Mouse (Mus musculus): ENCODE measurements at regions not wholly inside any gene's neighbourhood (a gene's known extent, or its start where the extent isn't known, plus 50 kb on each side); places are given as distances from the start of the nearest gene placed in this dataset.
A peak's percentile ranks its signal among the peaks of the same experiment; 100 is the strongest.

DNA sequence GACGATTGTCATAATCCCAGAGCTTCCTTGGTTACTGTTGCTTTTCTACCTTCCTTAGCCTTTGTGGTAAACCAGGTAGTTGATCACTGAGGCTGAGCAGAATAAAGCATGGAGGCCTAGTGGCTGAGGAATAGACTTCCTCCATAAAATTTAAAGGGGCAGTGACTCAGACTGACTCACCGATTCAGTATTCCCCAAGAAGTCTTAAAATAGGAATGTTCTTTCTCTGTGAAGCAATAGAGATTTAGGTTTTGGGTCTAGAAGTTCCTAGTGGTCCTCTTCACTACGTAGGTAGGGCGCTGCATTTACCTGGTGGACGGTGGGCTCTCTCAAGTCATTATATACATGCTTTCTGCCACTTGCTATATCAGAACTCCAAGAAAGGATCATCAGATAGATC, 416.1 kb upstream of the Slc30a5 start:
- whole genome bisulfite sequencing, result 93% methylated on average over 5 of the region's 5 CpGs
- Histone ChIP-seq H3K9me3 (no peaks in the 10 kb centered on the region), H3K36me3 (no peaks in the 10 kb centered on the region), H3K4me1 (replicated peaks) (no peaks in the 10 kb centered on the region), H3K27ac (replicated peaks) (no peak overlapping the region), H3K4me3 (no peak overlapping the region), H3K9ac (no peak overlapping the region), H3K4me2 (no peak overlapping the region), H3K27me3 (no peaks in the 10 kb centered on the region)
- ATAC-seq (ENCODE audit: low FRiP score, low read depth), result no peak

DNA sequence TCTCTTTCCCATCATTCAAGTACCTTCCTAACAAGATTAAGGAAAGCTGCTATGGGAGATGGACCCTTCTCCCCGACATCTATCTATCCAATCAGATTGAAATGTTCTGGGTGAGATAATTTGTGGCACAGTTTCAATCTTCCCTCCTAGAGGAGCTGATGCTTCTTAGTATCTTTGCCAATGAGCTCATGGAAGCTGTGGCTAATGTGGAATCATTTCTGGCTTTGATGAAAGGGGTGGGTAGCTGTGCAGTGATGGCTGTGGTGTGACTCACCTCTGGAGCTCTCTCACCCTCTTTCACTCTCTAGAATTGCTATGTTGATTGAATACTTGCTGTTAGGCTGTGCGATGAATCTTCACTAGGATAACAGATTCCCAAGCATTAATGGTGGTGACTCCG, 411.1 kb upstream of the Slc30a5 start:
- Histone ChIP-seq H3K9ac (no peak overlapping the region), H3K27ac (replicated peaks) (no peak overlapping the region), H3K4me1 (replicated peaks) (no peaks in the 10 kb centered on the region), H3K36me3 (no peaks in the 10 kb centered on the region), H3K4me2 (no peak overlapping the region), H3K27me3 (no peaks in the 10 kb centered on the region), H3K9me3 (no peaks in the 10 kb centered on the region), H3K4me3 (no peak overlapping the region)
- 92% methylated on average over 3 of the region's 3 CpGs for WGBS
- ATAC-seq (ENCODE audit: low FRiP score, low read depth), result no peak

DNA sequence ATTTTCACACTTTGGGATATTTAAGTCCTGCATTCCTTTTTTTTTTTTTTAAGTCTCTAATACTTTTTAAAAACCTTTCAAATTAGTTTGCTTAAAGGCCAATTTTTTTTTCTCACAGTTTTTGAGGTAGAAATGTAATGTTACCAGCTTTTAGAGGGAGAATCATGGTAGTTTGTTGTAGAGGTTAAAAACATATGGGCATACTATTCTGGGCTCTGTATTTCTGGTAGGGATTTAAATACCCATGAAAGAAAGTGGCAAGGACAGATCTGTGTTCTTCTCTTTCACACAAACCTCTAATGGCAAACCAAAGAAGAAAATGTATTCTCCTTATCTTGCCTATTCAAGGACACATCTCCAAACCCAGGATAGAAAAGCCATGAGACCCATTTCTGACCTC, 405.6 kb upstream of the Slc30a5 start:
- H3K4me2 ChIP-seq, result no peak overlapping the region
- no peaks in the 10 kb centered on the region for H3K36me3 ChIP-seq
- no peaks in the 10 kb centered on the region for H3K9me3 ChIP-seq
- no peak overlapping the region for H3K27ac ChIP-seq (replicated peaks)
- no peak overlapping the region for H3K9ac ChIP-seq
- ATAC-seq (ENCODE audit: low FRiP score, low read depth), result no peak
- H3K4me1 ChIP-seq (replicated peaks), result peaks cover 9% of the 10 kb centered on the region
- no peaks in the 10 kb centered on the region for H3K27me3 ChIP-seq
- no peak overlapping the region for H3K4me3 ChIP-seq

DNA sequence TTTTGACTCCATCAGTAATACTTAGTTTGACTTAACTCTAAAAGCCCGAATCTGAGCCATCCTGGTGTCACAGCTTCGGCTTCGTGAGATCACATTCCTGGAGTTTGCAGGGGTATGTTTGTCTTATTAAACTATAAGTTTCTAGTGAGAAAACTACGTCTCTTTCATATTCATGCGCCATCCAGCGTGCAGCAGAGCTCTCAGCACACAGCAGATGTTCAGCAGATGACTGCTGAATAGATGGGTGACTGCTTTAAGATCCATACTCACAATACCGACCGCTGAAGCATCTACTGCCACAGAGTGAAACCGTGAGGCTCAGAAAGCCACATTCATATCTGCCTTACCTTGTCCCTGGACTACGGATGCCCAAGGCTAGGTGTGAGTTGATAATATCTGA, 403.8 kb upstream of the Slc30a5 start:
- Histone ChIP-seq H3K4me2 (no peak overlapping the region), H3K36me3 (no peaks in the 10 kb centered on the region), H3K9ac (no peak overlapping the region), H3K4me1 (replicated peaks) (peaks cover 25% of the 10 kb centered on the region), H3K27ac (replicated peaks) (no peak overlapping the region), H3K9me3 (no peaks in the 10 kb centered on the region), H3K4me3 (no peak overlapping the region), H3K27me3 (no peaks in the 10 kb centered on the region)
- 66% methylated on average over 10 of the region's 10 CpGs for WGBS
- no peak for ATAC-seq (ENCODE audit: low FRiP score, low read depth)

DNA sequence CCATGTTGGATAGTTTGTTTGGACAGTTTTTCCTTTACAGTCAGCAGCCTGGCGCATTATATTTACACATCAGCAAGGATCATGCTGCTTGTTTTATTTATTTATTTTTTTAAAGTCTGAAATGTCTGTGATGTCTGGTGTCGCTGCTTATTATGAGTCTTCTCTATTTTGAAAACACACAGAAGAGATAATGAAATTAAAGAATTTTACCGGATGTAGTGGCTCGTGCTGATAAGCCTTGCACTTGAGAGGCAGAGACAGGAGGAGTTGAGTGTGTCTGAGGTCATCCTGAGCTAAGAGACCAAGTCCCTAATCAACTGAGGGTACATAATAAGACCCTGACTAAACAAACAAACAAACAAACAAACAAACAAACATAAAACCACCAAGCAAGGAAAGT, 402.6 kb upstream of the Slc30a5 start:
- Histone ChIP-seq H3K4me3 (no peak overlapping the region), H3K9me3 (no peaks in the 10 kb centered on the region), H3K27me3 (no peaks in the 10 kb centered on the region), H3K27ac (replicated peaks) (no peak overlapping the region), H3K36me3 (no peaks in the 10 kb centered on the region), H3K4me1 (replicated peaks) (peaks cover 25% of the 10 kb centered on the region), H3K4me2 (no peak overlapping the region), H3K9ac (no peak overlapping the region)
- ATAC-seq (ENCODE audit: low FRiP score, low read depth), result no peak
- 91% methylated on average over 4 of the region's 4 CpGs for WGBS

DNA sequence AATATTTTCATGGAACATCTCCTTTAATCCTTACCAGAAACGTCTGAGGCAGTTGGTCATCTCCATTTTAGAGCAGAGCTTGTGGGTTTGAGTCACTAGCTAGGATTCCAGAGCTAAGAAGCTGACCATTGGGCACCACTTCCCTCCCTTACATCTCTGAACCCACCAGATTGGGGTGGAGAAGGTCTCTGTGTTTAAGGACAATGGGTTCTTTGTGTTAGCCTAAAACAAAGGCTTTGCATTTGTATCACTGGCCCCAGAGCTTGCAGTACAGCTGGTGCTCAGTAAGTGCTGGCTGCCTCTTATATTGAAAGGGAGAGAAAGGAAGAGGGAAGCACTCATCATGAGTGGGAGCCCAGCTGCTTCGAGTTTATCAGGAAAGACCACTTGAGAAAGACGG, 401.9 kb upstream of the Slc30a5 start:
- no peak overlapping the region for H3K27ac ChIP-seq (replicated peaks)
- no peaks in the 10 kb centered on the region for H3K9me3 ChIP-seq
- H3K4me2 ChIP-seq, result no peak overlapping the region
- peaks cover 25% of the 10 kb centered on the region for H3K4me1 ChIP-seq (replicated peaks)
- H3K4me3 ChIP-seq, result no peak overlapping the region
- H3K9ac ChIP-seq, result no peak overlapping the region
- no peak for ATAC-seq (ENCODE audit: low FRiP score, low read depth)
- WGBS, result 14% methylated on average over 3 of the region's 3 CpGs
- H3K27me3 ChIP-seq, result no peaks in the 10 kb centered on the region
- no peaks in the 10 kb centered on the region for H3K36me3 ChIP-seq

DNA sequence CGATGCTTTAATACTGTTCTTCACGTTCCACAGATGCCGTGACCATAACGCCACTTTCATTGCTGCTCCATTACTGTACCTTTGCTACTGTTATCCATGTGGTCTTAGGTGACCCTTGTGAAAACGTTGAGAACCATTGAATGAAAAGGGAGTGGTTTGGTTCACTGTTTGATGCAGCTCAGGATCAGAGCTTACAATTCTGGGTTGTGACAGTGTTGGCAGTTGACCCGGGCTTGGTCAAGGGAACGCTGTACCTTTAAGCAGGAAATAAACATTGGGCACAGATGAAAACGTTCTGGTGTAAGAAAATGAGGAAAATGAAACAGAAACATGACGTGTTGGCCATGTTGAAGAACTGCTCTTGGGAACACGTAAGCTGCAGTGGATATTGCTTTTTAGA, 401.3 kb upstream of the Slc30a5 start:
- Histone ChIP-seq H3K9me3 (no peaks in the 10 kb centered on the region), H3K36me3 (no peaks in the 10 kb centered on the region), H3K4me1 (replicated peaks) (peaks cover 25% of the 10 kb centered on the region), H3K4me2 (peak overlapping the region; percentile 48), H3K27ac (replicated peaks) (peak overlapping the region; percentile 80), H3K27me3 (no peaks in the 10 kb centered on the region), H3K4me3 (no peak overlapping the region), H3K9ac (0 out of 2 replicates have a peak overlapping the region, but pooled peaks have one; percentile 29)
- 56% methylated on average over 10 of the region's 10 CpGs for WGBS
- no peak for ATAC-seq (ENCODE audit: low FRiP score, low read depth)

DNA sequence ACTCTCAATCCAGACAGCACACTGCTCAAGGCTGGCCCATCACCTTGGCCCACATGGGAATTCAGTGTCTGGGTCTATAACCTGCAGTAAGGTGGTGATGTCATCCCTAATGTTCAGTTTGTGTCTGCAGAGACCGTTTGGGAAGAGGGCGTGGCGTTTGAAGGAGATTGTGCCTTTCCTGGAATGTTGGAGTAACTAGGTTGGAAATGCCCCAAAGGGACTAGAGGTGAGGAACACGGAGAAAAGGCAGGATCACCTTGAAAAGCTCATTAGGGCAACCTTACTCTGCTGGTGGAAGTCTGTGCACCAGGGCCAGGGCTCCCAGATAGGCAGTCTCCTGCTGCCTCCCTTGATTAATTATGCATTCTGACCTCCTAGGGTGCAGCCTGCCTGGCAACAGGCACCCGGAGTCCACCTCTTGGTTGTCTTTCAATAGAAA, 400.6 kb upstream of the Slc30a5 start:
- Histone ChIP-seq H3K9me3 (no peaks in the 10 kb centered on the region), H3K27me3 (no peaks in the 10 kb centered on the region), H3K27ac (replicated peaks) (peak overlapping the region; percentile 80), H3K9ac (0 out of 2 replicates have a peak overlapping the region, but pooled peaks have one; percentile 29), H3K4me2 (peak overlapping the region; percentile 48), H3K4me1 (replicated peaks) (peaks cover 25% of the 10 kb centered on the region), H3K36me3 (no peaks in the 10 kb centered on the region), H3K4me3 (peak overlapping the region; percentile 21)
- peak; percentile 71 for ATAC-seq (ENCODE audit: low FRiP score, low read depth)
- 17% methylated on average over 5 of the region's 5 CpGs for WGBS

DNA sequence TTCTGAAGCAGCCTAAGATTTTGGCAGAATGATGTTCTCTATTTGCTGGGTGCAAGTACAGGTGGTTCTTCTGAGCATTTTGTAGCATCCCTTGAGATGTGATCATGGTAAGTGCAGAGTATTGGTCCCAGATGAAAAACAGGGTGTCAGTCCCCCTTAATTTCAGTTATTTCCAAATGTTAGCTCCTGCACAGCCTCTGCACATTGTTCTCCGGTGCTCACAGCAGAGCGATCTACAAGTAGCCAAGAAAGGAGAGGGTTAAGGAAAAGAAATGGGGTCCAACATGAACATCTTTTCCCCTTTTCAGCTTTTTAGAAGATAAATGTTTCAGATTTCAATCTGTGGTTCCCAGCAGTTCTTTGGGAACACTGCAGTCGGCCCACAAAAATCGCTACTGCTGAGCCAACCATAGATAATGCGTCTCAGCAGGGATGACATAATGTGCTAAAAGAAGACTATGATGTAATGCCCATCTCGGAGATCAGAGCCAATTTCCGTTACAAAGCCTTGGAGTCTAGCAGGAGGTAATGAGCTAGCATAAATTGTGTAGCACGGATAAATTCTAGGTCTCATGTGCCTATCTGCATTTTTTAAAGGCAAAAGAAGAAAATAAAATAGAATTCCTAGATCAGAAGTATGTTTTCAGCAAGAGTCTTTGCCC, 400.1 kb upstream of the Slc30a5 start:
- Histone ChIP-seq H3K27ac (replicated peaks) (peak overlapping the region; percentile 80), H3K4me2 (peak overlapping the region; percentile 48), H3K27me3 (no peaks in the 10 kb centered on the region), H3K36me3 (no peaks in the 10 kb centered on the region), H3K9me3 (no peaks in the 10 kb centered on the region), H3K9ac (no peak overlapping the region; the same call in 1 of the 2 replicates), H3K4me3 (no peak overlapping the region), H3K4me1 (replicated peaks) (peaks cover 25% of the 10 kb centered on the region)
- peak; percentile 93 for ATAC-seq (ENCODE audit: low FRiP score, low read depth)
- WGBS, result 15% methylated on average over 8 of the region's 8 CpGs

DNA sequence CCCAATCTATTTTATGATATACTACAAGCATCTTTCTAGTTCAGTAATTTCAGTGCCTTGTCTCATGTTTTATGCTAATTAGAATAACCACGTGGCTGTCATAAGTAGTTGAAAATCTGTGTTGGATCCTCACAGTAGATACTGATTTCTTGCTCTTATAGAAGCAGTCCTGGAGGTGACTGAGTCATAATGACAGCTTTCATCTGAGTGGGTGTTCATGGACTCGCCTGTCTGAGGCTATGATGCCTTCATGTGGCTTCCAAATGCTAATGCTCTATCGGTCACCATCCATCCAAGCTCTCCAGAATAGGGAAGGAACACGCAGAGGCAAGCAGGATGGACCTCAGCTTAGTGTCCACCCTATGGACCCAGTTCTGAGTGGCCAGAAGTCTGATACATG, 396.6 kb upstream of the Slc30a5 start:
- H3K4me3 ChIP-seq, result no peak overlapping the region

DNA sequence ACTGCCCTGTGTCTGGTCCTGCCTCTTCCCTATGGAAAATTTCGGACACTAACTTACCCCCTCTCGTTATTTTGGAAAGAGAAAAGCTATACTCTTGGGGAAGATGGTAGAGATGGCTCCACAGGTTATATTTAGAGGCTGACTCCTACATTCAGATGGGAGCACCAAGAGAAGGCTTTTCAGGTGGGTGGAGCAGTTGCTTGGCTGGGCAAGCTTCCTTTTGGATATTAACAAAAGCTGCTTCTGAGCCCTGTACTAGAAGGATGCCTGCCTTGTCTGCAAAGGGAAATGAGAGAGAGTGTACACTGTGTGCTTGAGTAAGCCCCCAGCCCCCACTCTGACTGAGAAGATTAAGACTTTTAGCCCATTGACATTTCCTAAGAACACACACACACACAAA, 392.1 kb upstream of the Slc30a5 start:
- WGBS, result 76% methylated on average over 2 of the region's 2 CpGs
- no peak for ATAC-seq (ENCODE audit: low FRiP score, low read depth)
- H3K9ac ChIP-seq, result no peak overlapping the region
- H3K9me3 ChIP-seq, result no peaks in the 10 kb centered on the region
- no peaks in the 10 kb centered on the region for H3K27me3 ChIP-seq
- H3K36me3 ChIP-seq, result no peaks in the 10 kb centered on the region
- no peak overlapping the region for H3K4me2 ChIP-seq
- H3K4me1 ChIP-seq (replicated peaks), result no peaks in the 10 kb centered on the region
- no peak overlapping the region for H3K27ac ChIP-seq (replicated peaks)
- H3K4me3 ChIP-seq, result no peak overlapping the region

More for the DNA sequence above, 396.6 kb upstream of the Slc30a5 start:
- no peaks in the 10 kb centered on the region for H3K36me3 ChIP-seq
- no peak overlapping the region for H3K9ac ChIP-seq
- 83% methylated on average over 4 of the region's 4 CpGs for WGBS
- no peaks in the 10 kb centered on the region for H3K27me3 ChIP-seq
- H3K9me3 ChIP-seq, result no peaks in the 10 kb centered on the region
- no peak overlapping the region for H3K27ac ChIP-seq (replicated peaks)
- H3K4me2 ChIP-seq, result no peak overlapping the region
- H3K4me1 ChIP-seq (replicated peaks), result peaks cover 25% of the 10 kb centered on the region
- ATAC-seq (ENCODE audit: low FRiP score, low read depth), result no peak

DNA sequence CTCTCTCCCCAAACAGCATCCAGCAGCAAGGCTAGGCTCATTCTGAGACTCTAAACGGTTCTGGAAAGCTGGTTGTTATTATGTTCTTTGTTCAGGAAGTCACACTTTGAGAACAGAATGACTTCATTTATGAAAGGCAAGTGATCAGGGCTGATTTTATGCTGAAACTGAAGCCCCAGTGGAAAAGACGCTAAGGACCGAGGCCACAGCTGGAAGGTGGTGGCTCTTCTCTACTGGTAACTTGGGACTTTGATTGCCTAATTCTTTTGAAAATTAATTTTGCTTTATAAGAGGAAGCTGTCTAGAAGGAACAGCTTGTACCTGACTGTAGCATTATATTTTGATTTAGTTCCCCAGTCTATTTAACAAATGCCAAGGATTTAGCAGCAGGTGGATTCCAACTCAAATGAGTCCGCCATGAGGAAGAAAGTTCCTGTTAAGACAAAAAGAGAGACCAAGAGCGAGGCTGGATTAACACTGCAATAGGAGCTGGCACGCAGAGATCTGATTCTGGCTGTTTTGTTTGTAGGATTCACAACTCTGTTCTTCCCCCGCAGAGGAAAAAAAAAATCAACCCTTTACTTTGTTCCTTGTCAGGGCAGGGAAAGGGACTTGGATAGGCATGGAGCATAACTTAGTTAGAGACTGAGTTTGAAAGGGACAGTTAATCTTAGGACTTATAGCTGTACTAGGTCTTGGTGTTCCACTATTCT, 388.3 kb upstream of the Slc30a5 start:
- H3K36me3 ChIP-seq, result no peaks in the 10 kb centered on the region
- no peak for ATAC-seq (ENCODE audit: low FRiP score, low read depth)
- H3K4me1 ChIP-seq (replicated peaks), result no peaks in the 10 kb centered on the region
- 70% methylated on average over 7 of the region's 7 CpGs for WGBS
- H3K9ac ChIP-seq, result no peak overlapping the region
- no peak overlapping the region for H3K27ac ChIP-seq (replicated peaks)
- no peak overlapping the region for H3K4me2 ChIP-seq
- H3K4me3 ChIP-seq, result no peak overlapping the region
- H3K27me3 ChIP-seq, result no peaks in the 10 kb centered on the region
- no peaks in the 10 kb centered on the region for H3K9me3 ChIP-seq
